Comparison of ENCODE assay signal across 15 mouse cellular contexts in genomic region chr12:109038179-109038819, GRCm38 (mm10). TPM values are rescaled to one million over a fixed set of nuclear protein-coding genes. Genes with fewer than 3 reads are reported as not detected.
DNase-seq lines count a peak whose midpoint lies in the region; ATAC-seq and TF ChIP-seq lines count a peak whose summit lies in the region.
"Had no signal": no experiment of that assay in that cellular context is flagged by ENCODE, and none has a peak within 500 bp of the region (broad histone marks: within the 10 kb centered on the region; RNA-seq: fewer than 3 reads in every experiment).

No protein-coding gene starts in this region.

- no peak overlapping the region for H3K9ac ChIP-seq in hindbrain, embryonic 14.5 days
- no peak overlapping the region for H3K9ac ChIP-seq in lung, postnatal 0 days (replicated peaks; ENCODE audit: low read depth)
- H3K9ac ChIP-seq: embryonic facial prominence, embryonic 15.5 days; hindbrain, embryonic 15.5 days had no signal

- WGBS in forebrain, embryonic 10.5 days = 36% methylated on average over 14 of the region's 14 CpGs
- 24% methylated on average over 14 of the region's 14 CpGs for WGBS in hindbrain, embryonic 14.5 days
- 44% methylated on average over 14 of the region's 14 CpGs for WGBS in lung, postnatal 0 days

- no peak overlapping the region for H3K4me3 ChIP-seq in forebrain, embryonic 10.5 days
- no peak overlapping the region for H3K4me3 ChIP-seq in hindbrain, embryonic 14.5 days (replicated peaks; ENCODE audit: low read length)
- H3K4me3 ChIP-seq in lung, postnatal 0 days (ENCODE audit: low read depth, low read length) = no peak overlapping the region
- H3K4me3 ChIP-seq: embryonic facial prominence, embryonic 15.5 days; hindbrain, embryonic 15.5 days; left cerebral cortex, adult 2 months; myocyte had no signal

- H3K27me3 ChIP-seq in forebrain, embryonic 10.5 days (ENCODE audit: poor library complexity, severe bottlenecking) = peaks cover 55% of the 10 kb centered on the region
- H3K27me3 ChIP-seq in hindbrain, embryonic 14.5 days (ENCODE audit: control insufficient read depth, insufficient read depth, low read length) = peaks cover 14% of the 10 kb centered on the region; the same call in 1 of the 2 replicates
- H3K27me3 ChIP-seq in lung, postnatal 0 days (replicated peaks; ENCODE audit: insufficient read depth, low read length) = no peaks in the 10 kb centered on the region

- peaks cover 11% of the 10 kb centered on the region for H3K9me3 ChIP-seq in forebrain, embryonic 10.5 days
- H3K9me3 ChIP-seq in hindbrain, embryonic 14.5 days (ENCODE audit: control insufficient read depth, low read length) = 0 out of 2 replicates have a peak, but pooled peaks cover 4% of the 10 kb centered on the region
- no peaks in the 10 kb centered on the region for H3K9me3 ChIP-seq in lung, postnatal 0 days (ENCODE audit: low read length)
- H3K9me3 ChIP-seq: embryonic facial prominence, embryonic 15.5 days; hindbrain, embryonic 15.5 days had no signal

- ATAC-seq in hindbrain, embryonic 14.5 days (ENCODE audit: low FRiP score) = no peak
- no peak for ATAC-seq in lung, postnatal 0 days

- peaks cover 11% of the 10 kb centered on the region for H3K36me3 ChIP-seq in forebrain, embryonic 10.5 days (replicated peaks)
- 0 out of 2 replicates have a peak, but pooled peaks cover 4% of the 10 kb centered on the region for H3K36me3 ChIP-seq in hindbrain, embryonic 14.5 days (replicated peaks; ENCODE audit: control insufficient read depth, insufficient read depth)
- no peaks in the 10 kb centered on the region for H3K36me3 ChIP-seq in lung, postnatal 0 days (ENCODE audit: insufficient read depth, low read length)

- TF ChIP-seq CTCF in lung, postnatal 0 days (IDR thresholded peaks at IDR 0.05) = no peak

- peak; percentile 51 for DNase-seq in left cerebral cortex, postnatal 4 days
- no peak for DNase-seq in left cerebral cortex, postnatal 36 days (ENCODE audit: low spot score in 2 of 2)
- no peak for DNase-seq in forebrain, embryonic 10.5 days (ENCODE audit: extremely low spot score, low spot score)
- DNase-seq in hindbrain, embryonic 14.5 days (ENCODE audit: low spot score) = no peak
- peak; percentile 48 for DNase-seq in telencephalon, adult 2 months (ENCODE audit: low read depth, low spot score)
- DNase-seq in adrenal gland, adult 18-20 months (ENCODE audit: low spot score in 2 of 2) = no peak
- no peak for DNase-seq in lung, postnatal 0 days (ENCODE audit: low spot score)
- DNase-seq: adrenal gland, adult 2 months; lung, postnatal 36 days had no signal

- H3K27ac ChIP-seq in forebrain, embryonic 10.5 days = peak overlapping the region; percentile 45; the same call in 1 of the 2 replicates
- peak overlapping the region; percentile 38; the same call in 1 of the 2 replicates for H3K27ac ChIP-seq in hindbrain, embryonic 14.5 days
- no peak overlapping the region for H3K27ac ChIP-seq in lung, postnatal 0 days (ENCODE audit: low read length)
- H3K27ac ChIP-seq: embryonic facial prominence, embryonic 15.5 days; hindbrain, embryonic 15.5 days; left cerebral cortex, adult 2 months had no signal

- no peak overlapping the region for H3K4me2 ChIP-seq in hindbrain, embryonic 14.5 days (replicated peaks)
- H3K4me2 ChIP-seq in lung, postnatal 0 days (replicated peaks; ENCODE audit: low read depth, low read length) = no peak overlapping the region
- H3K4me2 ChIP-seq: embryonic facial prominence, embryonic 15.5 days; heart, embryonic 11.5 days; hindbrain, embryonic 15.5 days had no signal

- TF ChIP-seq EP300 in lung, postnatal 0 days (IDR thresholded peaks at IDR 0.05) = no peak

- intact Hi-C loops in left cerebral cortex, postnatal 4 days (cut with DNase I) = no loop called here
- intact Hi-C loops in left cerebral cortex, postnatal 36 days (cut with DNase I) = no loop called here

- peaks cover 47% of the 10 kb centered on the region for H3K4me1 ChIP-seq in forebrain, embryonic 10.5 days
- 0 out of 2 replicates have a peak, but pooled peaks cover 2% of the 10 kb centered on the region for H3K4me1 ChIP-seq in hindbrain, embryonic 14.5 days (replicated peaks; ENCODE audit: control insufficient read depth, insufficient read depth, low read length)
- no peaks in the 10 kb centered on the region for H3K4me1 ChIP-seq in lung, postnatal 0 days (ENCODE audit: insufficient read depth, low read depth, low read length)

RNA-seq across cellular contexts. Expression of gene Begain, which starts 29.7 kb away (rescaled TPM):
- 100 to 1,000 TPM; 130 to 138 TPM for total RNA-seq in left cerebral cortex, postnatal 4 days (2021)
- total RNA-seq in left cerebral cortex, postnatal 36 days (2021) = 100 to 1,000 TPM; 137 to 150 TPM
- 2.2 and 2.3 TPM in 2 replicates for polyA plus RNA-seq in forebrain, embryonic 10.5 days (2016; fragmentation: Nextera tagmentation; extraction: Ambion mirVana)
- polyA plus RNA-seq in hindbrain, embryonic 14.5 days (2014; fragmentation: Nextera tagmentation; extraction: Ambion mirVana) = 38.1 and 44.4 TPM in 2 replicates
- 1 to 10 TPM; 2.9 to 5.0 TPM for total RNA-seq in adrenal gland, adult 18-20 months (2021)
- 1.4 and 2.0 TPM in 2 replicates for polyA plus RNA-seq in lung, postnatal 0 days (2015; fragmentation: Nextera tagmentation; extraction: Ambion mirVana)
- total RNA-seq: liver, adult 2 months had no signal
- polyA plus RNA-seq: liver, adult 2 months had no signal

Comparison
In these comparisons a context has a peak if more than half of its experiments do, and no peak if none do; other contexts are left out.
1. DNase-seq: peak in left cerebral cortex, postnatal 4 days (single experiment) and telencephalon, adult 2 months (single experiment); none in left cerebral cortex, postnatal 36 days (0 of 2), forebrain, embryonic 10.5 days (single experiment), hindbrain, embryonic 14.5 days (single experiment), adrenal gland, adult 18-20 months (0 of 2) and lung, postnatal 0 days (single experiment).
2. RNA of gene Begain, which starts 29.7 kb away (total RNA-seq): 137 to 150 TPM in left cerebral cortex, postnatal 36 days and 130 to 138 TPM in left cerebral cortex, postnatal 4 days; 2.9 to 5.0 TPM in adrenal gland, adult 18-20 months; every median in the first group is over 10 times any median in the second.